Mouse (Mus musculus): ENCODE measurements around the gene Muc16.

Gene Muc16

DNA sequence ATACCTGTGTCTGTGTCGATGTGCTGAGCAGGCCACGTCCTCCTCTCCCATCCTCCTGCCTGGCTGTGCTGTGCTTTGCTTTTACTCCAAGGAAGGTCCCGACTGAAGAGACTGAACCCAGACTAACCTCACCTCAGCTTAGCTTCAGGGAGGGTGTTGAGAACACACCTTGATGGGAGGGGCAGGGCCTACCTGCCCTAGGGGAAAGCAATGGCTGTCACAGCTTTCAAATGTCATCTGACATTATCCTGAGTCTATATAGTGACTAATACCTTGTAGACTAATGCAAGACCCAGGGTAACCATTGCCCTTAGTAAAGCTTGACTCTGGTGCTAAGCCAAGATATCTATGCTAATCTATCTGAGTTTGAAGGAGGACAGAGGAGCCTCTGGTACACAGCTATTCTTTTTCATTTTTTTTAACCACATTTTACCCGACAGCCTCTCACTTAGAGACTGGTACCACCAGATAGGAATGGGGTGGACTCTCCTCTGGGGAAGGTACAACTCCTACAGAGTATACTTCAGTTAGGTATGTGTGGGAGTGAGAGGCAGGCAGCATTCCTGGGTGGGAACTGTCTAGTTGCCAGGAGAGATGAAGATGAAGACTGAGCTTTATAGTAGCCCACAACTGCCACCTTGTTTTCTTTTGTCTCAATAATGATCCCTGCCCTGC lies at the start of gene Muc16:
Gene Muc16, minus strand, starts transcription at position 51 of the 675 bp plus-strand sequence.
- WGBS, result 84% methylated on average over 4 of the region's 4 CpGs

DNA sequence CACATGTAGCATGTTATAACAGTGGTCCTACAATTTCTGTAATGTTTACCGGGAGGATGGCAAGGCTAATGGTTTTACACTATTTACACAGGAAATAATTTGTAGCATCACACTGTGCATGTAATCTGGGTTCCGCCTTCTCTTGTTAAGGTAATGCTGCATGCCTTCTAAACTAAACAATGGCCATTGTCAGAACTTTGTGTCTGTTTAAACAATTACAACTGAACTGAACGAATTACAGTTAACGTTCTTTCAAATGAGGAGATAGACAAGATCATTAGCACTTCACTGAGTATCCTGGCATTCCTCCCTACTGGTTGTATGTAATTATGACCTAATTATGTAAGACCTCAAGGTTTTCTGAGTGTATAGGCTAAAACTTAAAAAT lies 48.4 kb upstream of the Muc16 start:
- WGBS, result 45% methylated on average over 4 of the region's 4 CpGs

DNA sequence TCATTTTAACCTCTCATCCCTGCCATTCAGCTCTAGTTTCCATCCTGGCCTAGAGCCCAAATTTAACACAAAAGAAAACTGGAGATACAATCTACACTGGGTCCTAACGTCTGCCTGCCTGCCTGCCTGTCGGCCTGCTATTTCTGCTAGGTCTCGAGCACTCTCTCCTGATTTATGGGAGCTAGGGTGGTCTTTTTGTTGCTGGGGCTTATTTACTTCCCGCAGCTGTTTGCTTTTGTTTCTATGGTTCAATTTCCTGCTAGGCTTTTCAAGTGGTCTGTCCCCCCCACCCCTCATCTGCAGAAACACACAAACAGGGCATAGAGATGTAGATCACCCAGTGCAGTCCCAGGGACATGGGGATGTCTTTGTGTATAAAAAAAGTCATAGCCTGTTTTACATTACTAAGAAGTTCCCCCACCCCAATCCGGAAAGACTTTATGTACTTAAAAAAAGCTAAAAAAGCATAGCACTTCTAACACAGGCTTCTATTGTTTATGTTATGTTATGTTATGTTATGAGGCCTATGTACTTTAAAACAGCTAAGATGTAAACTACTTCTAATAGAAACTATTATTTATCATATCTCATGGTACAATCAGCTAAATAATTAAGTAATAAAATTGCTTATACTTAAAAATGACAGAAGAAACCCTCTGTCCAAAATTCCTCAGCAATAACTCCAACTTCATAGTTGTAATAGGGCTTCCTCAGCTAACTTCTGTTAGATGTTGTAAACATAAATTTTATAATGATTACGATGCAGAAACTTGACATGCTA lies 47.8 kb upstream of the Muc16 start:
- 41% methylated on average over 6 of the region's 6 CpGs for WGBS

DNA sequence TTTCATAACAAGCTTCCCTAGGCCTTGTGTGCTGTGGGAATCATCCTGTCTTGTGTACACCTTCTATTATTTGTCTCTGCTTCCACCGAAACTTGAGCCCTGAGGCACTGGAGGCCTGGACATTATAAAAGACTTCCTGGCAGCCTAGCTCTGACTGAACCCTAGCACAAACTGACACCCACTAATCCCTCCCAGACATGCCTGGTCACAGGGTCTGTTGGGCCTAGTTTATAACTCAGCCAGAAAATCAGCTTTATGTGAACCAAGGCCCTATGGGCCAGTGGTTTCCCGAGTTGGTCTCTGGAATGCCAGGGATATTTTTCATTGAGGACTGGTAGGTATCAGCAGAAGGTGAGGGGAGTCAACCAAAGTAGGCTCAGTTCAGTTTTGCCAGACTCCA lies 46.7 kb upstream of the Muc16 start:
- WGBS, result 70% methylated on average over 2 of the region's 2 CpGs

DNA sequence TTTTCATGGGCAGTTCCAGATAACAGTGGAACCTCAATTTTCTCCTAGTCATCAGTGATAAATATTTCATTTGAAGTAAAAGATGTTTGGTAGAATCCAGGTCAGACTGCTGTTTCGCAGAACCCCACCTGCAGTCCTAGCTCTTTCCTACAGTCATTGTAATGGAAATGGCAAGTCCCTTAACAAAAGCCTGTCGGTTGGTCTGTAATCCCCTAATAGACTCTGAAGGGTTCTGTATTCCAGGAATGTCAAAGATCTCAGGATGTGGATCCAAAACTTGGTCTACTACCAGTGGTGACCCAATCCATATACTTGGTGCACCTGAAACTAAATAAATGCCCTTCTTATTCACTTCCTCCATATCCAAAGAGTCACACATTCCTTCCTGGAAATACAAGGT lies 76.0 kb downstream of the Muc16 start:
- WGBS, result 53% methylated on average over 2 of the region's 2 CpGs

DNA sequence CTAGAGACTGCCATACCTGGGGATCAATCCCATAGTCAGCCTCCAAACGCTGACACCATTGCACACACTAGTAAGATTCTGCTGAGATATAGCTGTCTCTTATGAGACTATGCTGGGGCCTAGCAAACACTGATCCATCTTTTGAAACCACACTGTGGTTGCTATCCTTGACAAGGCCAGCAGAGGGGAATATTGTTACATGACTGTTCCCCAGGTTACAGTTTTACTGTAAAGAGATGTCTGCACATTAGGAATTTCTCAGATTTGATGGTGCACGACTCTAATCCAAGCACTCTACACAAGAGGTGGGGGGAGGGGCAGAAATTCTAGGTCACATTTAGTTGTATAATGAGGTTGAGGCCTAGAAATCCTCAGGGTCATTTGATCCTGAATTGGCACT lies 166.2 kb downstream of the Muc16 start:
- 44% methylated on average over 2 of the region's 2 CpGs for WGBS

DNA sequence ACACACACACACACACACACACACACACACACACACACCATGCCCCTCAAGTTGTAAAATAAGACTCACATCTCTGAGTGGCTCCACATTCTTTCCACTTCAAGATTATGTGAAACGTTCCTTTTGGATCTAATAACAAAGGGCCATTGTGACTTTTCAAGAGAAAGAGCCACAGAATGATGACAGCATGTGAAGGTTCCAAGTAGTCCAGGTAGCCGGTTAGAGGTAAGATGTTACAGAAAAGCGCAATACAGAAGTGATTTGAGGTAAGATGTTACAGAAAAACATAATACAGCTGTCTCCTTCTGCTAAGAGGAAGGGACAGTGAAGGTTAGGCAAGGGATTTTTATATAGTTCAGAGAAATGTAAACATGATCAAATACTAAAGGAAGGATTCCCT lies 196.2 kb downstream of the Muc16 start, which contains the start of the genes Zfp558 and Mbd3l1:
Gene Zfp558, minus strand, starts transcription at position 101 of the 400 bp plus-strand sequence.
Gene Mbd3l1, plus strand, starts transcription at position 192 of the 400 bp plus-strand sequence.
- 66% methylated on average over 3 of the region's 3 CpGs for WGBS

DNA sequence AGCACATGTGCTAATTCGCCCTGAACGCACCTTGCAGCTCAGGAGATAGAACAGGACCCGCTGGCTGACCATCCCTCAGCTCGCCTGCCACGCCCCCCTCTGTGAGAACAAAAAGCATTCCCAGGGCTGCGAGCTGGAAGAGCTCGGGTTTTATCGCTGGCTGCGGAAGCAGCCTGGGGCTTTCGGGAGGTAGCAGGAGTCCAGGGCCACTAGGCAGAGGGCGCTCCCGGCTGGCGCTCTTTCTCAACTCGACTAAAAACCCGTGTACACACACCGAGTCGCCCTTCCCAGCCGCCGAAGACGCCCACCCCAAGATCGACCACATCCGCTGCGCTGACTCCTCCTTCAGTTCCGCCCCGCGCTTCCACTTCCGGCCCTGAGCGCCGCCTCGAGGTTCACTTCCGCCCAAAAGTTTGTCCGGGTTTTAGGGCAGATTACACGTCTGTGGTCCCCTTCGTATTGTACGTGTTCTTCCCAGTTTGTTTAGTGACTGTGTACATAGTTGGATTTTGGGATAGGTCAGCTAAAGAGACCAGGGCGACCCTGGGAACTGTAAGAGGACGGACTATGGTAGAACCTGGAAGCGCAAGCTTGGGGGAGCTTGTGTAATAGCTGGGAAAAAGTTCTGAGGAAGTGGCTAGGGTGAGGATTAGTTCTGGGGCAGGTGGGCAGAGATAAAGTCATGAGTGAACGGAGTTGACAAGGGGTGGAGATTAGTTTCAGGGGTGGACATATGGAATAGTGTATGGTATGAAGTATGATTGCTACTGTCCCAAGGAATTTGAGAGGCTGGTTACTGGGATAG lies 200.8 kb downstream of the Muc16 start:
- 5% methylated on average over 39 of the region's 39 CpGs for WGBS

DNA sequence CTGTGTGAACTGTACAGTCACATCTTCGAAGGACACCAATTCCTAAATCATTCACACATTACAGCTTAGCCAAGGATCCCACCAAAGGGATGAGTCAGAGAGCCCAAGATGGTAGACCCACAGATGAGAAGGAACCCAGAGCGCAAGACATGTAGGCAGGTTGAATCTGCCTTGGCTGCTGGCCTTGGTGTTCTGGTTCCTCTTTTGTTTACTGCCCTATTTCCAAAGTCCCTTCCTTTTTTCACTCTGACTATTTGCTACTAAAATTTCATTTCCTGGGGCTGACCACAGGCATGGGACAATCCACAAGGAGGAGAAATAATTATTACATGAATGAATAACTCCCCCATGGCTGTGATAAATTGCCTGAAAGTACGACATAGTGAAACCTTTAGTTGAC lies 206.3 kb downstream of the Muc16 start:
- 88% methylated on average over 3 of the region's 3 CpGs for WGBS

DNA sequence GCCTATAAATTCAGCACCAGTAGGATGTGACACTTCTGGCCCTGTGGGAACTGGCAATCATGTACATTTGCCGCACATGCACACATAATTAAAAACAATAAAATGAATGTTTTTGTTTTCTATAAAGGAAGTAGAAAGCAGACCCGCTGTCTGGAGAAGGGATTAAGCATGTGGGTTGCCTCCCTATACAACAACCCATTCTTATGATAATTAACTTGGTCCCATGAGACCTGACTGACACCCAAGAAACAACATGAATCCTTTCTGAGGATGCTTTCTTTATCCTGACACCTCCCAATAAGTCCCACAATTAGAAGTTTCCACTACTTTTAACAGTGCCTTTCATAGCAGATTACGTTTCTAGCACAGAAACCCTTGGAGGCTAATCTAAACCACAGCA lies 207.0 kb downstream of the Muc16 start:
- WGBS, result 49% methylated on average over 3 of the region's 3 CpGs

DNA sequence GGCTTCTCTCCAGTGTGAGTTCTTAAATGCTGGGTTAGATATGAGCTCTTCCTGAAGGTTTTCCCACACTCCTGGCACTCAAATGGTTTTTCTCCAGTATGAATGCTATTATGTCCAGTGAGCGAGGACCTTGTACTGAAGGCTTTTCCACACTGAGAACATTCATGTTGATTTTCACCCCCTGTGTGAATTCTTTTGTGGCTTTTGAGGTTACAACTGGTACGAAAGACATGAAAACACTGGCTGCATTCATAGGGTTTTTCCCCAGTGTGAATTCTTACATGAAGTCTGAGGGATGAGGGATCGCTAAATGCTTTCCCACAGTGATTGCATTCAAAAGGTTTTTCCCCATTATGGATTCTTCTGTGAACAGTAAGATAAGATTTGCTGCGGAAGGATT lies 217.8 kb downstream of the Muc16 start:
- 81% methylated on average over 4 of the region's 4 CpGs for WGBS

Measured in cerebral cortex, adult 2 months (tissue).